Mouse (Mus musculus): ENCODE results near the gene Clybl. TPM values are rescaled to one million over a fixed set of nuclear protein-coding genes. Genes with fewer than 3 reads are reported as not detected.

The Clybl gene
- polyA plus RNA-seq, 2 experiments from 2014 or later, result 10.6 to 11.0 TPM

GRCm38 (mm10) chr14:122432558-122432957 is 251.1 kb downstream of the Clybl start:
- ATAC-seq, result no peak

GRCm38 (mm10) chr14:122434039-122434438 is 252.5 kb downstream of the Clybl start:
- ATAC-seq, result no peak

- ATAC-seq, result no peak
Observed at GRCm38 (mm10) chr14:122436850-122437249, 255.3 kb downstream of the Clybl start.

GRCm38 (mm10) chr14:122449601-122450495 is 268.3 kb downstream of the Clybl start:
- no peak for ATAC-seq

GRCm38 (mm10) chr14:122450496-122451382 is 269.2 kb downstream of the Clybl start, which contains the start of gene Gm5089:
Gm5089 (minus strand) TSS chr14:122451115.
- no peak for ATAC-seq

GRCm38 (mm10) chr14:122451551-122452145 is 270.1 kb downstream of the Clybl start:
- ATAC-seq, result no peak

Other genes starting within 250 kb of the Clybl start
- gene Gpr183, start 216.5 kb upstream of the Clybl start, polyA plus RNA-seq (2017; shearing (Covaris generic)), result 100 to 1,000 TPM; 104 to 118 TPM
- gene Timm8a2, start 147.0 kb upstream of the Clybl start, polyA plus RNA-seq (2017; shearing (Covaris generic)), result not detected
- gene Tm9sf2, start 74.7 kb upstream of the Clybl start, polyA plus RNA-seq (2017; shearing (Covaris generic)), result 10 to 100 TPM; 62.7 to 83.6 TPM